Mouse (Mus musculus) heart, adult 18-20 months (tissue): ENCODE data around the gene Gstm3. TPM values are rescaled to one million over a fixed set of nuclear protein-coding genes. Genes with fewer than 3 reads are reported as not detected.
"Not testable (repeated sequence)": the region's sequence is repeated elsewhere in the genome, so short reads cannot be mapped to it uniquely, and the experiment has no call there.

Experiments used
- DNase-seq, 2 experiments: peaks; one replicate each; pipeline ENCODE4 v3.0.0; 2021 to 2022; ENCODE audit warnings: mixed read lengths in 1 of 2
- long read RNA-seq, 2 experiments: library from polyadenylated mRNA; stranded (forward); transcript quantifications; one replicate each; pipeline ENCODE4 v2.0.0; 2021
- total RNA-seq, 2 experiments: library from RNA; stranded (reverse); gene quantifications; 2 replicates each; pipeline ENCODE4 v1.2.3; 2021

Gene Gstm3
- not detected for total RNA-seq
- long read RNA-seq, experiment 1 = 0 reads
- long read RNA-seq, experiment 2, partial matches to known transcripts = 1 of 1 reads
- long read RNA-seq, experiment 2, other reads (novel, unspliced or antisense) = 0 of 1 reads

DNA sequence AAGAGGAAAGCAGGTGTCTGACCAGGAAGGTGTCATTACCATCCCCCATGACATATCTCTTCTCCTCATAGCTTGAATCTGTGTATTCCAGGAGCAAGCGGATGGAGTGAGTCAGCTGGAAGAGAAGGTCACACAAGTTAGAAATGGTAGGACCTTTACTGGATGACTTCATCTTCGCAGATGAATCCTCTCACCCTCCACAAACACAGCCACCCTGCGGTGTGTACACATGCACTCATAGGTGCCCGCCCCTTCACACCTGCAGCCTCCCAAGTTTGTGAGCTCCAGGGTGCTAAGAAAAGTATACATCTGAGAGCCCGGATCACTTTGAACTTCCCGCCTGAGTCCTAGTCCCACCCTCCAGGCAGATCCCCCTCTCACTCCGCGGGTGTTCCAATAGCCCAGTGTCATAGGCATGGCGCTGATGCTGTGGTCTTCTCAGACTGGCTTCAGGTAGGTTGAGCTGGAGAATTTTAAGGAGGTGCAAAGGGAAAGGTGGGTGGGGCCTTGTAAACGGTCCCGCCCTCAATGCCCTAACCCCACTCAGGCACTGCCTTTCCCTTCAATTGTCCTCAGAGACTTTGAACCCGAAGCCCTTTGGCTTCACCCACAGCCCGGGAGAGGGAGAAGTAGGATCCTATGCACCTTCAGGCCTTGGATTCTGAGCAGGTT lies at the start of gene Gstm3:
TSS of gene Gstm3 (minus strand) at position 560 of the 672 bp plus-strand sequence.
- DNase-seq = no peak

DNA sequence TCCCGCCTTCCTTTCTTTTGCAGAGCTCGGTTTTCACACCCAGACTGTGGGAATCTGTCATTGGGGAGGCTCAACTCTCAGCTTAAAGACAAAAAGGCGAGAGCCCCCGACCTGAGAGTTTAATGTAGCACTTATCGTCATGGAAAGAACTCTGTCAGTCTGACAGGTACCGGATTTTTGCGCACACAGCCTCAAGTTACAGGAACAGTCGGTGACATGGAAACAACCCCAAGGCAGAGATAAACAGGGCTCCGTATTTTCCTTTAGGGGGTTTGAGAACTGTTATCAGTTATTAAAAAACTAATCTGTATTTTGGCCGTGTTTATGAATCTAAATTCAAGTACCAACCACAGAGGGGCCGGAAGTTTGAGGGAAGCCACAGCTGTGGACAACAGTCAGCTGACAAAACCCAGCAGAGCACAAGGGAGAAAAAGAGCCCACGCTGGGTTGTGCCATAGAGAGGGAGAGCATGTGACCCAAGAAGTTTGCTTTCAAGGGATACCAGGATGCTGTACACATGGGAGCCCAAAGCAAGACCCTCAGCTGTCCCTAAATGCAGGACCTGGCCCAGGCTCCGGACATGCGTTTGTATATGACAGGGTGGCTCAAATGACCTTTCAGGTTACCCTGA lies 49.2 kb upstream of the Gstm3 start:
- DNase-seq = peak in 1 of 2 experiments; percentile 57

DNA sequence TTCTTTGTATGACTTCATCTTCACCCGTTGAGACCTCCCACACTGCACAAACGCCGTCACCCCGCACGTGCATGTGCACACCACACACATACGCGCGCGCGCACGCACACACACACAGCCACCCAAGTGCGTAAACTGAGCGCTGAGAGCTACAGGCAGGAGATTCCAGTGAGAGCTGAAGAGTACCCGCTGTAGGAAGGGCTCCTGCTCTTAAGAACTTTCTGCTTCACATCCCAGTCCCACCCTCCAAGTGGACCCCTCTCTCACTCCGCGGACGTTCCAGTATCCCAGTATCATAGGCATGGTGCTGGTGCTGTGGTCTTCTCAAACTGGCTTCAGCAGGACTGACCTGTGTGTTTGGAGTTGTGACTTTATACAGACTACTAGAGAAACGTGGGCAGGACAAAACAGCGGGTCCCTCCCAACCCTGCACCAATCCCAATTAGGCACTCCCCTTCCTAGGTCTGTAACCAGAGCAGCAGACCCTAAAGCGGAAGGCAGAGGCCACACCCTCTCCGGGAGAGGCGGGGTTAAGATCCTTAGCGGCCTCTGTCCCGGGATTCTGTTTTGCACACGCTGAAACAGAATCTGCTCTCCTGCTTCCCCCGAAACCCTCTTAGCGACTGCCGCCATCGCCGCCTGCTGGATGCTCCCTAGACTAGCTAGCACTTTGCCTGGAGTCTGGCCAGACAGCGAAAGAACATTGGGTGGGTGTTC lies 48.5 kb upstream of the Gstm3 start, which contains the start of gene Gstm1:
TSS of gene Gstm1 (minus strand) at position 501 of the 717 bp plus-strand sequence.
- peak; percentile 97 to 99 for DNase-seq

DNA sequence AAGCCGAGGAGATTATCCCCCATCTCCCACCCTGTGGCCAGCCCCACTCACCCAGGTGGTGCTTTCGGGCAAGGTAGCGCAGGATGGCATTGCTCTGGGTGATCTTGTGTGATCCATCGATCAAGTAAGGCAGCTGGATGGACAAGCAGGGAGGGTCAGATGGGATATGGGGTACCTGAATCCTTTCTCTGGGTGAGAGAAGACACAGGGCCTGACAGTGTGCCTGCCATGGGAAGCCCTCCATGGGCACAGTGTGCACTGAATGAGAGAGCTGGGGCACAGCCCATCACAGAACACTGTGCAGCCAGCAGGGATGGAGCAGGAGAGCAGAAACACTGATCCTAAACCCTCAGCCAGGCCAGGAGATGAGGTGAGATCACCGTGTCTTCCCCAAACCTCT lies 47.4 kb upstream of the Gstm3 start:
- not testable (repeated sequence) for DNase-seq

DNA sequence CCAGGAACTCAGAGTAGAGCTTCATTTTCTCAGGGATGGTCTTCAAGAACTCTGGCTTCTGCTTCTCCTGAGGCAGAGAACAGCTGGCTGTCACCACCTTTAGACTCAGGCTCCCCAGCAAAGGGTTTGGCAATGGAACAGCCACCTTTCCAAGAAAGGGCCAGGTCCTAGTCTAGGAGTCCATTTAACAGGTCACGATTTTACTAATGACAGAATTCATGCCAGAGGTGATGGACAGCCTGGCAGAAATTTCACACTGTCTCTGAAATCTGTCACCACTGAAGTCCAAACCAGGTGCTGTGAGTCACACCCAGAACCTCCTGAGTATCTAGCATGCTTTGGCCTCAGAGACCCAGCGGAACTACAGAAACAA lies 45.9 kb upstream of the Gstm3 start:
- DNase-seq = no peak

DNA sequence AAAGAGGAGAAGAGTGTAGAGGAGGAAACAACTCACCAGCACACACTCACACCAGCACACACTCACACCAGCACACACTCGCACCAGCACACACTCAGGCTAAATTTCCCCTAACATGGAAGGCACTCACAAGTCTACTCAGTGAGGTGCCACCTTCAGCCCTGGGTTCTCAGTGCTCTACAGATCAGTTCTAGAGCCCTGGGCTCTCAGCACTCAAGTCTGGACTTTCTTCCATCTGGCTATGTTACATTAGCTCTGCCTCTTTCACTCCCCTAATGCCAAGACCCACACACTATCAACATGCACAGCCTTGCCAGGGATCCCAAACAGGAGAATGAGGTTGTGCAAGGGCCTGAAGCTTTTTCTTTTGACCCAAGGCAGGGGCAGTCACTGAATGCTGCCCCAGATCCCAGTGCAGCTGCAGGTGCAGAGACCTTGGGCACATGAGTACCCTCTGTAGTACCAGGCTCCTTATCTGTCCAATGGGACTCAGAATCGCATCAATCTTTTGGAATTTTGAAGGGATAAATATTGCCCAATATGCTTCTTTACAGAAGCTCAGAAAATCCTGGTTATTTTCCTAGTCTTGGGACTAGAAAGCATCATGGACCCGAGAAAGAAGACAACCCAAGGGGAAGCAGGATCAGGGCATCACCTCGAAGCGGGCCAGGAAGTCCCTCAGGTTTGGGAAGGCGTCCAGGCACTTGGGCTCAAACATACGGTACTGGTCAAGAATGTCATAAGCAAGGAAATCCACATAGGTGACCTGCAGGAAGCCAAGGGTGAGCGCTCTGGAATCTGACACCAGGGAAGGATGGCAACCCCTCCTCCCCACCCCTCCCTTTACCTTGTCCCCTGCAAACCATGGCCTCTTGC lies 45.3 kb upstream of the Gstm3 start:
- DNase-seq = no peak

DNA sequence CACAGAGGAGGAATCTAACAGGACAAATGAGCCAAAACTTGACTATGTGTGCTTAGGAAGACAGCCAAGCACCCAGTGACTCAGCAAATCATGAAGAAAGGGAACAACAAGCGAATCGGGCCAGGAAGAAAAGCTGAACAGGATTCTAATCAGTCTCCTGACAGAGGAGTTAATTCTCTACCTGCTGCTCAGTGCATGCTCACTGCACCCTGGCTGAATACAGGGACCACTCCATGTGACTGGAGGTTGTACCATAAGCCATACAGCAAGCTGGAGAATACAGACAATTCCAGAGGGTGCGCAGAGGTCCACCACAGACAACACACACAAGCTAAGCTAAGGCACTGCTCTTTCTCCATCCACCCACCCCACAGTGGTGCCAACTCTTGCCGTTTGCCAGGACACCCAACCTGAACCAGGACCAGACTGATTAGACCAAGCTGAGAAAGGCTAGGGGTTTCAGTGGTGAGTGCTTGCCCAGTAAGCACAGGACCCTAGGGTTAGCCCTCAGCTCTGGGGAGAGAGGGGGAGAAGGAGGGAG lies 44.3 kb upstream of the Gstm3 start:
- peak; percentile 88 to 89 for DNase-seq

DNA sequence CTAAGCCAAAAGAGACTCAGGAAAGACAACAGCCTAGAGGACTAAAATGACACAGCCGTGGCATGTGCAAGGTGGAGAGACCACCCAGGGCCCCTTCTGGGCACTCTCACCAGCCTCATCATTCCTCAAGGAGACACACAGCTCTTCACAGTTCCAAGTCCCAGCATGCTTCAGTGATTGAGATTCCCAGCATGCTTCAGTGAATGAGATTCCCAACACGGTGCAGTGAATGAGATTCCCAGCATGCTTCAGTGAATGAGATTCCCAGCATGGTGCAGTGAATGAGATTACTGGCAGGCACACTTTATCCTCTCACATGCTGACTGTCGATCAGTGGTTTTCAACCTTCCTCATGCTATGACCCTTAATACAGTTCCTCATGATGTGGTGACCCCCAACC lies 42.5 kb upstream of the Gstm3 start:
- no peak for DNase-seq

DNA sequence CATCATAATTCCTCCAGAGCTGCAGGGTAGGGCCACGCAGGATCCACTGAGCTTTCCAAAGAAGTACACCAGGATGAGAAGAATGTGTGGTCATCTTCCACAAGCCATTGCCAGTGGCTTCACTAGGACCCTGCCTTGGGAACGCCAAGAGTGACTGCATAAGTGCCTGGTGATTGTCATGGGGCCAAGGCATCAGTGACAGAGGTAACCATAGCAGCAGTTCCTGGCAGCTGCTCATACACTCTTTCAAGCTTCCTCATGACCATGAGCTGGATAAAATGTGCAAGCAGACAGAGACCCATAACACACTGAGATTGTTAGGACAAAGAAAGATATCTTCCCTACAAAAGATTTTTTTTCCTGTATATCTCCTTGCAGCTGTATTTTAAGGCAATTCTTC lies 41.2 kb upstream of the Gstm3 start:
- peak; percentile 72 to 75 for DNase-seq

DNA sequence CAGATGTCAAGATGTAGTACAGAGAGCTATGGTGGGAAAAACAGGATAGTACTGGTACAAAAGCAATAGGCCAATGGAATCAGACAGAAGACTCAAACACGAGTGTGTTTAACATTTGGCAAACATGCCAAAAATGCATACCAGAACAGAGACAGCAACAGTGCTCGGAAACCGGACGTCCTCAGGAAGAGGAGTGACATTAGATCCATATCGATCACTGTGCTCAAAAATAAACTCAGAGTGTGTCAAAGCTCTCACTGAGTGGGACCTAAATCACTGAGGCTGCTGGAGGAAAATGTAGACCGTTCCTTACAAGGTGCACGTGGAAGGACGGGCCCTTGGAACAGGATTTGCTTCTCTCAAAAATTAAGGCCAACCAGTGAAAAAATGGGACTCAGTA lies 32.9 kb upstream of the Gstm3 start:
- DNase-seq = peak; percentile 22 to 70

DNA sequence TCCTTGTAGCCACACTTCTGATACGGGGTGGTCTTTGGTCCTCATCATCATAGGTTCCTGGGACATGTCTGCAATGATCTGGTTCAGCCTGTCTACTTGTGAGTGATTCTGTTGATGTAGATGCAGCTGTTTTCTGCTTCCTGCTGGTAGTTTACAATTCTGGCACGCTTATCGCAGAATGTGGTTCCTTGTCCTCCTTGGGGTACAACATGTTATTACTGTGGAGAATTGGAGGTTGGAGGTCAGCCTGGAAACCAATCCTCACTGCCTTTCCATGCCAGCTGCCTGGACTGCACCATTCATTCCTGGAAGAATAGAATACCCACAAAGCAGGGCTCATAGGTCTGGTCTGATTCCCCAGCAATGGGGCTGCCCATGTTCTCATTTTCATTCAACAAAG lies 30.4 kb upstream of the Gstm3 start:
- no peak for DNase-seq

DNA sequence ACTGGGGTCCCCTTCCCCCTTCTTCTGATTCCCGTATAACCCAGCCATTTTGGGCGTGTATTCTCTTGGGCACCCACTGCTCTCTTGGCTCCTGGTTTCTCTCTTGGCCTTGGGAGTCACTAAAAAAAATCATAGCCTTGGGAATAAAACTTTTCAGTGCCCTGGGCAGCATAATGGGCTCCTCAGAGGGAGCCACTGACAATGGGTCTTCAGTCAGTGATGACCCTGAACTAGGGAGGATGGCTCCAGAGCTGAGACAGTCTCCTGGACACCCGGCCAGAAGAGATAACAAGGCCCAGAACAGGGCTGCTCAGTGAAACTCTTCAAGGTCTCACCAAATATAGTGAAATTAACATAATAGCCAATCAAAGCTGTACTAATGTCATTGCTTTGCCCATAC lies 29.5 kb upstream of the Gstm3 start:
- no peak for DNase-seq

DNA sequence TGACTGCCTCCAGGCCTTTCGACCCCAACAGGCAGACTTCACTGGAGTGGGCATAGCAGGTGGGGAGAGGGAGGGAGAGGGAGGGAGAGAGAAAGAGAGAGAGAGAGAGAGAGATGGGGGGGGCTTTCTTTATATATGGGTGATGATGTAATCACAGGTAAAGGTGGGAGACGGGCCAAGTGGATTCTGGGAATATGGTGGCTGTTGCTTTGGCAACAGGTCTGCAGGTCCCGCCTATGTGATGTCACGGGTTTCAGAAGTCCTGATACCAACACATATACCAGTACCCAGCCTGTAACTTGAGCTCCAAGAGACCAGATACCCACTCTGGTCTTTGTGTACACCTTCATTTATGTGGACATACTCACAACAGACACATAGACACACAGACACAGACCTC lies 27.5 kb upstream of the Gstm3 start:
- DNase-seq = no peak

DNA sequence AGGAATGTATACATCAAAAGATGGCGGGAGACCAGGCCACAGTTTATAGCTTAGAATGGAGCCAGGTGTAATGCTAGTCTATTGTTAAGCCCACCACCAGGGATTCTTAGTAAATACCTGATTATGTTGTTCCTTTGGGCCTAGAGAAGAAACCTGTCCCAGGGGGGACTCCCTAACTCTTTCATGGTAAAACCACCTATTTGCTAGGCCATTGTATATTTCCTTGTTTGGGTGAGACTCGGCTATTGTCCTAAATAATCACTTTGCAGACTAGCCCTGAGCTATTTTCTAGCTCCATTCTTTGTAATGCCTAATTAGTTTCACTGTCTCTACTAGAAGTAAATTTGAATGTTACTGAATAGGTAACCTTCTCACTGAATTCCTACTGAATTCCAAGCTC lies 26.9 kb upstream of the Gstm3 start:
- DNase-seq = not testable (repeated sequence)

DNA sequence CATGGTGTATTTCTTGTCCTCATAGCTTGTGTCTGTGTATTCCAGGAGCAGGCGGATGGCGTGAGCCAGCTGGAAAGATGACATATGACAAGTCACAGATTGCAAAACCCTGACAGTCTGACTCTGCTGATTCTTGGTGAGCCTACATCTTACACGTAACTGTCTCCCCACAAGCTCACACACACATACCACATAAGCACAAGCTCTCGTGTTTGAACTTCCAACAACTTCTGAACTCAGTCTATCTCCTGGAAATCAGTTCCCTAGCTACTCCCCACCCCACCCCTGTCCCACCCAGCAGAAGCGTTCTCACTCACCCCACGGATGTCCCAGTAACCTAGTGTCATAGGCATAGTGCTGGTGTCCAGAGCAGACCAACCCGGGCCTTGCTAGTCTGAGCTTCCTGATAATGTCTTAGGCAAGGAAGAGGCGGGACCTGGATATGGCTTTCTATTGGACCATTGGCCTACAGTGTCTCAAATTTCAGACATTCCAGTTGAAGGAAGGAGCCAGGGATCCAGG lies 17.0 kb upstream of the Gstm3 start, which contains the start of gene Gstm2:
TSS of gene Gstm2 (minus strand) at position 413 of the 522 bp plus-strand sequence.
- peak; percentile 83 to 89 for DNase-seq

DNA sequence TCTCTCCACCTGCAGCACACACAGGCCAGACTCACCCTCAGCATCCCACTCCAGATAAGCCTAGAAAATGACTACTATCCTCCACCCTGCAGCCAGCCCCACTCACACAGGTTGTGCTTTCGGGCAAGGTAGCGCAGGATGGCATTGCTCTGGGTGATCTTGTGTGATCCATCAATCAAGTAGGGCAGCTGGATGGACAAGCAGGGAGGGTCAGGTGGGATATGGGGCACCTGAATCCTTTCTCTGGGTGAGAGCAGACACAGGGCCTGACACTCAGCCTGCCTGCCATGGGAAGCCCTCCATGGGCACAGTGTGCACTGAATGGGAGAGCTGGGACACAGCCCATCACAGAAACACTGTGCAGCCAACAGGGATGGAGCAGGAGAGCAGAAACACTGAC lies 16.1 kb upstream of the Gstm3 start:
- not testable (repeated sequence) for DNase-seq

DNA sequence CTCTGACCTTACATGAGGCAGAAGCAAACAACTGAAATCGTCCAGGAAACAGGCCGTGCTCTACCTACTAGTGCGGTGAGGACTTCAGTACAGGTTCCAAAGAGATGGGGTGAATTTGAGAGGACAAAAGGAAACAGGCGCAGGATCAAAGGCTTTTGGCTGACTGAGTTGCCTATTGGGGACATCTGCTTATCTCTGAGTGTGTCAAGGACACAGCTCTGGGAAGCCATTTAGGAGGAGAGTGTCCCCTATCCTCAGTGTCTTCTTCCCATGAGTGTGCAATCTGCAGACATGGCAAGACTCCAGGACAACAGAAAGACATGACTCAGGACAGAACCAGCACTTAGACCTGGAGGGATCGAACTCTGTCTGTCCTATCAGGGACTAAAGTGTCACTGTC lies 15.4 kb upstream of the Gstm3 start:
- DNase-seq = no peak

DNA sequence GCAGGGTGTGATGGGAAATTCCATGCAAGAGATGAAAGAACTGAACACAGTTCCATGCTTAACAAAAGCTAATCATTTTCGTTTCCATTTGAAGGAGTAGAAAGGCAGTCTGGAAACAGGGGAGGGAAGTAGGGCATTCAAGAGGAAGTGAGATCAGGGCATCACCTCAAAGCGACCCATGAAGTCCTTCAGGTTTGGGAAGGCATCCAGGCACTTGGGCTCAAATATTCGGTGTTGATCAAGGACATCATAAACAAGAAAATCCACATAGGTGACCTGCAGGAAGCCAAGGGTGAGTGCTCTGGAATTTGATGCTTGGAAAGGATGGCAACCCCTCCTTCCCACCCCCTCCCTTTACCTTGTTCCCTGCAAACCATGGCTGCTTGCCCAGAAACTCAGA lies 14.7 kb upstream of the Gstm3 start:
- DNase-seq = no peak

DNA sequence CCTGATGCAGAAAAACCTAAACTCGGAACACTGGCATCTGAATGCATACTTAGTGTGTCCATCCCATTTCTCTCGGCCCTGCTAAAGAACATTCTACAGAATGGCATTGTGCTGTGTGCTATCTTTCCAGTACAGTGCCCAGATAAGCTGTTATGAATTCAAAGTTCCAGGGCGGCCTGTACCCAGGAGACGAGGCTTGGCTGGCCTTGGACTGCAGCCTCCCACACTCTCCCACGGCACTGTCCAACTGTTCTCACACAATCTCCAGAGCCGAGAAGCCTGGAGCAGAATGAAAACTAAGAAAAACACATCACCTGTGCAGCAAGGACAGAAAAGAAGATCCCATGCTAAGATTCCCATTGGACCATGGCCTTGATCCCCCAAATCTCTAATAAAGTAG lies 13.6 kb upstream of the Gstm3 start:
- no peak for DNase-seq

DNA sequence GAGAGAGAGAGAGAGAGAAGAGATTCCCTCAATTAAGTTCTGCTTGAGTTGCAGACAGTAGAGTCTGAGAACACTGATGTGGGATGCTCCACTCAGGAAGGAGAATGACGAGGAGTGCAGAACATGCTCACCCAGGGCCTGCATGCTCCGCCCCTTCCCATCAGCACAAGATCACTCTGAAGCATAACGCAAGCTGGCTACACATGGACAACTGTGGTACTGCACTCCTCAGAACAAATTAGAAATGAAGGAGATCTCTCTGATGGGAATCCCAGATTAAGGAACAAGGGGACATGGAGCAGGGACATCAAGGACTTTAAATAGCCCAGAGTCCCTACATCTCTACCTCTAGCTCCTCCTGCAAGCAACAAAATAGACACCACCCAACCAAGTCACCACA lies 12.2 kb upstream of the Gstm3 start:
- DNase-seq = no peak

DNA sequence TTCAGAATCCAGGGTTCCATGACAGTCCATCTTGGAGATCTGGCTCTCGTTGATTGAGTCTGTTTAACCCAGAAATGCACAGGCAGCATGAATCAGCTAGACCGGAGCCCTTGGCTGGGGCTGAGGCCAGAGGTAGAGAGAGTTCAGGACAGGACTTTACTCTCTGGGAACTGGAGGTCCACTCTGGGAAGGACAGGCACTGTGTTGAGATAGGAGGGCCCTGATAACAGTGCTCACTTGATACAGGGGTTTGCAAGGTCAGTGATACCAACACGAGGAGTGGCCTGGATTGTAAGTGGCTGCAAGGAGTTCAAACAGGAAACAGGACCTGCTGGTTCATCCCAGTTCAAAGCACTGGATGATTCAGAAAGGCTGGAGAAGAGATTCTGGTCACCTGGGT lies 8.6 kb upstream of the Gstm3 start:
- DNase-seq = no peak

DNA sequence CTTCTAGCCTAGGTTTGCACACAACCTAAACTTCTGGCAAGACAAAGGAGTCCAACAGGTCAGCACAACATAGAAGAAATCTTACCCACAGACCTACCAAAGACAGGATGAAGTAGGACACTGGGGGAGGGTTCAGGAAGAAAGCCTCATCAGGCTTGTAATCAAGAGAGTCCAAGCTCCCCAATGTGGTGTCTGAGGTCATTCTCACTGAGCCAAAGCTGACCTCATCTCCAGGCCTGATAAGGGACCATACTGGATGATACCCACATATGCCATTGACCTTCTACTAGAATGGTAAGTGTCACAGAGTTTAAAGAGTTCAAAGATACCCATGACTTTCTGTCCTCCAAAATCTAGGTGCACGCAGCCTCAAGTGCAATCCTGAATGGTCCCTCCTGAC lies 5.2 kb upstream of the Gstm3 start:
- DNase-seq = no peak
